Mouse (Mus musculus) E14TG2a.4 (cell line): ENCODE measurements around the gene Abcc8.
"Not testable (repeated sequence)": the region's sequence is repeated elsewhere in the genome, so short reads cannot be mapped to it uniquely, and the experiment has no call there.

Experiments
- H3K27me3 ChIP-seq: 2 replicates; pipeline ENCODE4 v1.6.1; 2014; ENCODE audit warnings: low read length, control low read depth; ENCODE audit not compliant: insufficient read depth
- H3K36me3 ChIP-seq: 2 replicates; pipeline ENCODE4 v1.6.1; 2014; ENCODE audit warnings: low read length, control low read depth; ENCODE audit not compliant: insufficient read depth
- H3K4me1 ChIP-seq: replicated peaks from 2 replicates; pipeline ENCODE4 v1.6.1; 2014; ENCODE audit warnings: low read depth, low read length, control low read depth
- H3K4me3 ChIP-seq: replicated peaks from 2 replicates; pipeline ENCODE4 v1.5.1; 2014; ENCODE audit warnings: mild to moderate bottlenecking, low read length
- H3K9me3 ChIP-seq: 2 replicates; pipeline ENCODE4 v1.6.1; 2014; ENCODE audit warnings: low read length, control low read depth
- CTCF ChIP-seq: conservative IDR thresholded peaks from 2 replicates; pipeline ENCODE4 v1.5.1; 2014; ENCODE audit warnings: low read length
- NANOG ChIP-seq: IDR thresholded peaks from 2 replicates; pipeline ENCODE4 v1.6.1; 2014; ENCODE audit warnings: borderline replicate concordance, low read length, mixed read lengths
- POU5F1 ChIP-seq: IDR thresholded peaks from 2 replicates; pipeline ENCODE4 v1.6.1; 2014; ENCODE audit warnings: low read length, borderline replicate concordance

Abcc8 gene

GRCm38 (mm10) chr7:46204046-46204471 is 24.2 kb upstream of the Abcc8 start:
- TF ChIP-seq NANOG (no peak), CTCF (0 out of 2 replicates have a peak, but pooled peaks have one; percentile 12), POU5F1 (no peak)
- H3K4me1 ChIP-seq, result peaks cover 14% of the 10 kb centered on the region
- H3K27me3 ChIP-seq, result peaks cover 14% of the 10 kb centered on the region
- H3K4me3 ChIP-seq, result no peak overlapping the region
- H3K36me3 ChIP-seq, result no peaks in the 10 kb centered on the region
- no peaks in the 10 kb centered on the region for H3K9me3 ChIP-seq

DNA sequence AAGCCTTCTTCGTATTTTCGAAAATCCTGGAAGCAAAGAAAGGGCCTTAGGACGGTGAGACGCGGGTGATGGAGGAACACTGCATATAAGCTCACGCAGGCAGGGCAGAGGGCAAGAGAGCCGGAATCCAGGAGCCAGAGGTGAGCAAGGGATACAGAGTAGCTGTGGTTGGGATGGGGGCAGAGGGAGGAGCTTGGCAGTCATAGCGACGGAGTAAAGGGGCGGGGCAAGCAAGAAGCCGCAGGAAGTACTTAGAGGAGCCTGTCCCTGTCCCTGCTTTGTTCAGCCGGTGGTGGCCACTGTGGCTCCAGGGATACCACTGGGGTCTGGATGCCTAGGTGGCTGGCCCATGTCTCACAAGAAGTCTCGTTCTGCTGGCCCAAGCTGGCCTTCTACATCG is 21.8 kb upstream of the Abcc8 start:
- no peaks in the 10 kb centered on the region for H3K9me3 ChIP-seq
- H3K4me3 ChIP-seq, result no peak overlapping the region
- peaks cover 8% of the 10 kb centered on the region for H3K27me3 ChIP-seq
- TF ChIP-seq POU5F1 (no peak), NANOG (no peak), CTCF (no peak)
- no peaks in the 10 kb centered on the region for H3K36me3 ChIP-seq
- peaks cover 14% of the 10 kb centered on the region for H3K4me1 ChIP-seq

DNA sequence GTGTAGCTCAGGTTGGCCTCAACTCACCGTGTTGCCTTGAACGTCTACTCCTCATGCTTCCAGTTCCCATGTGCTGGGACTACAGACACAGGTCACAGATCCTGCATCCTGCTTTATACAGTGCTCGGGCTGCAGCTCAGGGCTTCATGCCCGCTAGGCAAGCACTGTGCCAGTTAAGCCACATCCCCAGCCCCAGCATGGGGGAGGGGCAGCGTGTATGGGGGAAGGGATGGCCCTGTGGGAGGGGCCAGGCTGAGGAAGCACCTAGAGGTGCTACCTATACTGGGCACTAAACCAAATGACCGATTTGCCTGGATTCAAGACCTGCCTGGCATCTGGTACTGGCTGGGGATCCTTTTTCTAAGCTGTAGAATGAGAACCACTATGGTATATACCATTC is 20.2 kb upstream of the Abcc8 start:
- peaks cover 12% of the 10 kb centered on the region for H3K27me3 ChIP-seq
- H3K36me3 ChIP-seq, result no peaks in the 10 kb centered on the region
- TF ChIP-seq POU5F1, result no peak
- TF ChIP-seq NANOG, result no peak
- TF ChIP-seq CTCF, result no peak
- no peak overlapping the region for H3K4me3 ChIP-seq
- H3K9me3 ChIP-seq, result no peaks in the 10 kb centered on the region
- H3K4me1 ChIP-seq, result peaks cover 14% of the 10 kb centered on the region

GRCm38 (mm10) chr7:46195356-46195755 is 15.5 kb upstream of the Abcc8 start:
- H3K4me1 ChIP-seq, result no peaks in the 10 kb centered on the region
- no peaks in the 10 kb centered on the region for H3K9me3 ChIP-seq
- no peak for TF ChIP-seq NANOG
- no peak for TF ChIP-seq CTCF
- no peak for TF ChIP-seq POU5F1
- H3K36me3 ChIP-seq, result no peaks in the 10 kb centered on the region
- no peak overlapping the region for H3K4me3 ChIP-seq
- peaks cover 10% of the 10 kb centered on the region; the same call in 1 of the 2 replicates for H3K27me3 ChIP-seq

- H3K36me3 ChIP-seq, result no peaks in the 10 kb centered on the region
- H3K9me3 ChIP-seq, result no peaks in the 10 kb centered on the region
- TF ChIP-seq NANOG (no peak), CTCF (no peak), POU5F1 (no peak)
- H3K27me3 ChIP-seq, result peaks cover 26% of the 10 kb centered on the region
- no peak overlapping the region for H3K4me3 ChIP-seq
- peaks cover 3% of the 10 kb centered on the region; the same call in 1 of the 2 replicates for H3K4me1 ChIP-seq
Measured at GRCm38 (mm10) chr7:46184232-46184631, 4.4 kb upstream of the Abcc8 start.

- TF ChIP-seq CTCF (peak; percentile 45), NANOG (no peak), POU5F1 (no peak)
- Histone ChIP-seq H3K4me3 (no peak overlapping the region), H3K4me1 (peaks cover 3% of the 10 kb centered on the region; the same call in 1 of the 2 replicates), H3K27me3 (peaks cover 52% of the 10 kb centered on the region), H3K9me3 (no peaks in the 10 kb centered on the region), H3K36me3 (no peaks in the 10 kb centered on the region)
Measured at GRCm38 (mm10) chr7:46181590-46181989, 1.8 kb upstream of the Abcc8 start.

GRCm38 (mm10) chr7:46168980-46169379 is 10.9 kb downstream of the Abcc8 start:
- H3K36me3 ChIP-seq, H3K27me3 ChIP-seq, H3K4me1 ChIP-seq, H3K4me3 ChIP-seq: not testable (repeated sequence)
- peaks cover 24% of the 10 kb centered on the region for H3K9me3 ChIP-seq

GRCm38 (mm10) chr7:46168402-46168801 is 11.4 kb downstream of the Abcc8 start:
- TF ChIP-seq NANOG (no peak), CTCF (no peak), POU5F1 (no peak)
- no peaks in the 10 kb centered on the region for H3K36me3 ChIP-seq

GRCm38 (mm10) chr7:46167901-46168300 is 11.9 kb downstream of the Abcc8 start:
- Histone ChIP-seq H3K4me1 (no peaks in the 10 kb centered on the region), H3K27me3 (no peaks in the 10 kb centered on the region), H3K4me3 (no peak overlapping the region), H3K36me3 (no peaks in the 10 kb centered on the region), H3K9me3 (peaks cover 24% of the 10 kb centered on the region)
- no peak for TF ChIP-seq CTCF
- no peak for TF ChIP-seq NANOG
- TF ChIP-seq POU5F1, result no peak

More at GRCm38 (mm10) chr7:46168402-46168801, 11.4 kb downstream of the Abcc8 start:
- Histone ChIP-seq H3K27me3 (no peaks in the 10 kb centered on the region), H3K4me1 (no peaks in the 10 kb centered on the region), H3K4me3 (no peak overlapping the region), H3K9me3 (peaks cover 24% of the 10 kb centered on the region)

- TF ChIP-seq POU5F1 (no peak), CTCF (no peak)
- Histone ChIP-seq H3K4me1 (no peaks in the 10 kb centered on the region), H3K4me3 (no peak overlapping the region), H3K27me3 (no peaks in the 10 kb centered on the region), H3K36me3 (no peaks in the 10 kb centered on the region), H3K9me3 (peaks cover 12% of the 10 kb centered on the region)
Measured at GRCm38 (mm10) chr7:46165876-46166275, 14.0 kb downstream of the Abcc8 start.
